Mouse (Mus musculus): ENCODE measurements around the gene Sfn. TPM values are rescaled to one million over a fixed set of nuclear protein-coding genes. Genes with fewer than 3 reads are reported as not detected.

Gene Sfn
- polyA plus RNA-seq, 1 experiment from 2014 or later, result 1.0 TPM

DNA sequence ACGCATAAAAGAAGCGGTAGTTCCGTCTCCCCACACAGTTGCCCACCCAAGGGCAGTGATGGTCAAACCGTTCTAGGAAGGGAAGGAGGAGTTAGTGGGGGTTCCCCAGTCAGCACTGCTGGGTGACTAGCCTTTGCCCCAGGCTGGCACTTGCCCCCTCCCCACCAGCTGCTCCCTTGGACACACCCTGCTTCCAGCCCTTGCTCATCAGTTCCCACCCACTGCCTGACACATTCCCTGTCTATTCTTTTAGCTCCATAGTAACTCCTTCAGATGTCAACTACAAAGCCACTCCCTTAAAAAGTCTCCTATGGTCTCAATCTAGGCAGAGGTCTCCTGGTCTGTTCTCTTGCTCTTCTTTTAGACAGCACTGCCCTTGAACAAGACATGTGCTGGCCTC lies 11.9 kb upstream of the Sfn start:
- H3K9me3 ChIP-seq (ENCODE audit: control insufficient read depth, low read length), result 0 out of 2 replicates have a peak, but pooled peaks cover 2% of the 10 kb centered on the region
- WGBS, result 93% methylated on average over 4 of the region's 4 CpGs
- no peak overlapping the region for H3K4me3 ChIP-seq (replicated peaks; ENCODE audit: low read length)
- H3K9ac ChIP-seq (replicated peaks; ENCODE audit: low read depth, low read length), result no peak overlapping the region
- no peak for ATAC-seq
- H3K36me3 ChIP-seq (ENCODE audit: control insufficient read depth, insufficient read depth), result peaks cover 10% of the 10 kb centered on the region
- no peaks in the 10 kb centered on the region for H3K4me1 ChIP-seq (replicated peaks; ENCODE audit: control insufficient read depth, insufficient read depth, low read length)
- H3K27me3 ChIP-seq (replicated peaks; ENCODE audit: control insufficient read depth, insufficient read depth, low read length), result no peaks in the 10 kb centered on the region
- H3K27ac ChIP-seq (ENCODE audit: low read length), result no peak overlapping the region
- H3K4me2 ChIP-seq (ENCODE audit: low read length), result no peak overlapping the region

DNA sequence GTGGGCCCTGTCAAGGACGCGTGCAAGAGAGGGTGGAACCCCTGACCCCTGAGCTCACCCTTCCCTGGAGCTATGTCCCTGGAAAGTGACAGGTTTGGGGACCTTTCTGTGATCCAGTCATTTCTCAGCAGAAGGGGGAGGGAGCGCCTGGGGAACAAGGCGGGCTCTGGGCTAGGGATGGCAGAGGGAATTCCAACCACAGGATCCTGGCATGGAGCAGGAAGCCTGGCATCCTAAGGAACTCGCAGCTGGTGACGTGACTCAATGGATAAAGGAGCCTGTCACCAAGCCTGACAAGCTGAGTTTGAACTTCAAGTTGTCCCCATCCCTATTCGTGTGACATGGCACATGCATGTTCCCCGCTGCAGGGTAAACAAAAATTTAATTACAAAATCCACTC lies 11.1 kb upstream of the Sfn start:
- Histone ChIP-seq H3K4me3 (replicated peaks; ENCODE audit: low read length) (no peak overlapping the region), H3K4me2 (ENCODE audit: low read length) (no peak overlapping the region), H3K4me1 (replicated peaks; ENCODE audit: control insufficient read depth, insufficient read depth, low read length) (no peaks in the 10 kb centered on the region), H3K27ac (ENCODE audit: low read length) (no peak overlapping the region), H3K36me3 (ENCODE audit: control insufficient read depth, insufficient read depth) (peaks cover 10% of the 10 kb centered on the region), H3K27me3 (replicated peaks; ENCODE audit: control insufficient read depth, insufficient read depth, low read length) (no peaks in the 10 kb centered on the region), H3K9me3 (ENCODE audit: control insufficient read depth, low read length) (0 out of 2 replicates have a peak, but pooled peaks cover 2% of the 10 kb centered on the region), H3K9ac (replicated peaks; ENCODE audit: low read depth, low read length) (no peak overlapping the region)
- no peak for ATAC-seq
- 89% methylated on average over 8 of the region's 8 CpGs for WGBS

DNA sequence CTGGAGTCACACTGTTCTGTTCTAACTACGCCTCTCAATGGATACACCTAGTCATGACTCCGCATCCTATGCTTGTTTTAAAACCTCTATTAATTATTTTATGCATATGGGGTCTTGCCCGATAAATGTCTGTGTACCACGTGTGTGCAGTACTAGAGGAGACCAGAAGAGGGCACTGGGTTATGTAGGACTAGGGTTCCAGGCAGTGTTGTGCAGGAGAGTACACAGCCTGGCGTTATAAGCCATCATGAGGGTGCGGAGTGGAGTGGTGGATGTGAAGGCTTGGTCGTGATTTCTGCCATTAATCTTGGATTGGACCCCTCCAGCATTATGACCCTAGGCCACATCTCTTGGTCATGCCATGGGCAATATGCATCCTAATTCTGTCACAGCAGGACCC lies 10.4 kb upstream of the Sfn start:
- Histone ChIP-seq H3K4me2 (ENCODE audit: low read length) (no peak overlapping the region), H3K27ac (ENCODE audit: low read length) (no peak overlapping the region), H3K4me1 (replicated peaks; ENCODE audit: control insufficient read depth, insufficient read depth, low read length) (no peaks in the 10 kb centered on the region), H3K9ac (replicated peaks; ENCODE audit: low read depth, low read length) (no peak overlapping the region), H3K36me3 (ENCODE audit: control insufficient read depth, insufficient read depth) (peaks cover 10% of the 10 kb centered on the region), H3K27me3 (replicated peaks; ENCODE audit: control insufficient read depth, insufficient read depth, low read length) (no peaks in the 10 kb centered on the region), H3K4me3 (replicated peaks; ENCODE audit: low read length) (no peak overlapping the region), H3K9me3 (ENCODE audit: control insufficient read depth, low read length) (0 out of 2 replicates have a peak, but pooled peaks cover 2% of the 10 kb centered on the region)
- 97% methylated on average over 7 of the region's 7 CpGs for WGBS
- ATAC-seq, result no peak

DNA sequence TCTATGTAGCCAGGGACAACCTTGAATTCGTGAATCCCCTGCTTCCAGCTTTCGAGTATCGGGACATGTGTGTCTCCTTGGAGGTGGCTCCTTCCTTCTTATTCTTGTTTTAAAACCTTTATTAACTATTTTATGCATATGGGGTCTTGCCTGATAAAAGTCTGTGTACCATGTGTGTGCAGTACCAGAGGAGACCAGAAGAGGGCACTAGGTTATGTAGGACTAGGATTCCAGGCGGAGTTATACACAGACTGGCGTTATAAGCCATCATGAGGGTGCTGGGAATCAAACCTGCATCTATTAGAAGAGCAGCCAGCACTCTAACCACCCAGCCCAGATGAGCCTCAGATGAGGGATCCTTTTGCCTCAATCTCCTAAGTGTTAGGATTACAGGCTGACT lies 9.8 kb upstream of the Sfn start:
- H3K4me2 ChIP-seq (ENCODE audit: low read length), result no peak overlapping the region
- H3K4me3 ChIP-seq (replicated peaks; ENCODE audit: low read length), result no peak overlapping the region
- ATAC-seq, result no peak
- H3K36me3 ChIP-seq (ENCODE audit: control insufficient read depth, insufficient read depth), result peaks cover 10% of the 10 kb centered on the region
- H3K27ac ChIP-seq (ENCODE audit: low read length), result no peak overlapping the region
- over 99% methylated on average over 5 of the region's 5 CpGs for WGBS
- 0 out of 2 replicates have a peak, but pooled peaks cover 2% of the 10 kb centered on the region for H3K9me3 ChIP-seq (ENCODE audit: control insufficient read depth, low read length)
- H3K4me1 ChIP-seq (replicated peaks; ENCODE audit: control insufficient read depth, insufficient read depth, low read length), result no peaks in the 10 kb centered on the region
- no peak overlapping the region for H3K9ac ChIP-seq (replicated peaks; ENCODE audit: low read depth, low read length)
- no peaks in the 10 kb centered on the region for H3K27me3 ChIP-seq (replicated peaks; ENCODE audit: control insufficient read depth, insufficient read depth, low read length)

DNA sequence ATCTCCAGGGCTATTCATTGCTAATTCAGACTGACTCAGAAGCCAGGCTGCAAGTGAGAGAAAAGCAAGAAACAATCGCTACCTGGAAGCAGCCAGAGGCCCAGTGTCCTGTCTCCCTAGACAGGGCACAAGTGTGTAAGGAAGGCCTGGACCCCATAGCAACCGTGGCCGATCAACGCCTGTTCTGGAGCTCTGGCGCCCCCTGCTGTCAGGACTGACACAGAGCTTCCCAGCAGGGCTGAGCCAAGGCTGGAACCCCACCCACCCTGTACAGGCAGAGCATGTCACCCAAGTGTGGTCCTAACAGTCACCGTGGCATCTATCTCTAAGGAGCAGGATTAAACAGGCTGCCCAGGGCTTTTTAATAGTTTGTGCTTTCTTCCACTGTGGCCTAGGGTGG lies 7.8 kb upstream of the Sfn start:
- Histone ChIP-seq H3K27ac (ENCODE audit: low read length) (no peak overlapping the region), H3K36me3 (ENCODE audit: control insufficient read depth, insufficient read depth) (peaks cover 10% of the 10 kb centered on the region), H3K27me3 (replicated peaks; ENCODE audit: control insufficient read depth, insufficient read depth, low read length) (no peaks in the 10 kb centered on the region), H3K9me3 (ENCODE audit: control insufficient read depth, low read length) (0 out of 2 replicates have a peak, but pooled peaks cover 2% of the 10 kb centered on the region), H3K4me2 (ENCODE audit: low read length) (no peak overlapping the region), H3K4me3 (replicated peaks; ENCODE audit: low read length) (no peak overlapping the region), H3K4me1 (replicated peaks; ENCODE audit: control insufficient read depth, insufficient read depth, low read length) (no peaks in the 10 kb centered on the region), H3K9ac (replicated peaks; ENCODE audit: low read depth, low read length) (no peak overlapping the region)
- peak; percentile 31; the same call in 1 of the 2 replicates for ATAC-seq
- 14% methylated on average over 6 of the region's 6 CpGs for WGBS

DNA sequence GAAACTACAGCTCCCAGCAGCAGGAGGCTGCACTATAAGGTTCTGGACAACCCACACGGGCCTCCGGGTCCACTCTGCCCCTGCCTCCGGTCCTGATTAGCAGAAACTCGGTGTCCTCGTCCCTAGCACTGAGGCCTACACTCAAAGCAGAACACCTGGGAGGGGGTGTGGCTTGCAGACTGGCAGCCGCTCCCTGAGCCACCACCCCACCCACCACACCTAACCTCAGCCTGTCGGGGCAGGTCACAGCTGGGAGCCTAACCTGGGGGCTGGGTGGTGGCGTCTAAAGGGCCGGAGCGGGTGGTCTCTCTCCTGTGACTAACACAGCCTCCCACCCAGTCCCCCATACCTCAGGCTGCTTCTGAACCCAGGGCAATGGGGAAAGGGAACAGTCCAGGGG lies 5.3 kb upstream of the Sfn start:
- Histone ChIP-seq H3K9me3 (ENCODE audit: control insufficient read depth, low read length) (0 out of 2 replicates have a peak, but pooled peaks cover 2% of the 10 kb centered on the region), H3K4me1 (replicated peaks; ENCODE audit: control insufficient read depth, insufficient read depth, low read length) (no peaks in the 10 kb centered on the region), H3K4me3 (replicated peaks; ENCODE audit: low read length) (no peak overlapping the region), H3K4me2 (ENCODE audit: low read length) (no peak overlapping the region), H3K27ac (ENCODE audit: low read length) (no peak overlapping the region), H3K27me3 (replicated peaks; ENCODE audit: control insufficient read depth, insufficient read depth, low read length) (peaks cover 3% of the 10 kb centered on the region), H3K9ac (replicated peaks; ENCODE audit: low read depth, low read length) (no peak overlapping the region), H3K36me3 (ENCODE audit: control insufficient read depth, insufficient read depth) (peaks cover 5% of the 10 kb centered on the region)
- 90% methylated on average over 10 of the region's 10 CpGs for WGBS
- no peak for ATAC-seq

DNA sequence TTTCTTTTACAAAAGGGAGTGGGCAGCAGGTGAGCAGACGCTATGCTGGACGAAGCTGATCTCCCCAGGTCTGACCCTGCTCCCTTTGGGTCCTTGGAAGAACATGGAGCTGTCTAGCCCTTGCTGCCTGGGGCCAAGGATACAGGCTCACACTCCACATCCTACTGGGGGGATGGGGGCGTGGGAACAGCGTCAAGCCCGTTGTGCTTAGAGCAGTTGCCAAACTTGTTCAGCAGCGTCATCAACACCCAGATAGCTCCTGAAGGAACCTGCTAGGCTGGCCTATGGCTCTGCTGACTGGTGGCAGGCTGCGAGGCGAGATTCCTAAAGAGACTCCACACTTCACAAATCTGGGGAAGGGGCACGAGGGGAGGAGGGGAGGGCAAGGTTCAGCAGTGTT lies 3.4 kb upstream of the Sfn start:
- H3K4me2 ChIP-seq (ENCODE audit: low read length), result no peak overlapping the region
- H3K9ac ChIP-seq (replicated peaks; ENCODE audit: low read depth, low read length), result no peak overlapping the region
- H3K4me3 ChIP-seq (replicated peaks; ENCODE audit: low read length), result no peak overlapping the region
- 56% methylated on average over 9 of the region's 9 CpGs for WGBS
- H3K9me3 ChIP-seq (ENCODE audit: control insufficient read depth, low read length), result no peaks in the 10 kb centered on the region
- ATAC-seq, result no peak
- H3K4me1 ChIP-seq (replicated peaks; ENCODE audit: control insufficient read depth, insufficient read depth, low read length), result no peaks in the 10 kb centered on the region
- H3K27me3 ChIP-seq (replicated peaks; ENCODE audit: control insufficient read depth, insufficient read depth, low read length), result peaks cover 14% of the 10 kb centered on the region
- no peaks in the 10 kb centered on the region for H3K36me3 ChIP-seq (ENCODE audit: control insufficient read depth, insufficient read depth)
- H3K27ac ChIP-seq (ENCODE audit: low read length), result no peak overlapping the region

DNA sequence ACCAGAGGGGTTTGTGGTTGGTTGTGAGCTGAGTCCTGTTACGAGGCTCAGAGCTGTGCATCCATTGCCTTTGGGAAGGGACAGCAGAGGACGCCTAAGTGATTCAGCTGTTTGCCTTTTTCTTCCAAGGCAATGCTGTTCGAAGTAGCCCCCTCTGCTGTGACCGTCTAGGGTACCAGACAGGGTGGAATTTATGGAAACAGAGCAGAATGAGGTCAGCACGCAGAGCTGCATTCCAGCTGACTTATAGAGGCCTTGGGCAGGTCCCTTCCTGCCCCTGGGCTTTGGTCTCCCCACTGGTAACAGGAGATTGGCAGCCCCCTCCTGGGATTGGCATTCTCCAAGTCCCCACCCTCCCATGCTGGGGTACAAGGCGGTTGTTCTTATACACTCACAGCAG lies 2.9 kb upstream of the Sfn start:
- Histone ChIP-seq H3K9me3 (ENCODE audit: control insufficient read depth, low read length) (no peaks in the 10 kb centered on the region), H3K27ac (ENCODE audit: low read length) (no peak overlapping the region), H3K4me1 (replicated peaks; ENCODE audit: control insufficient read depth, insufficient read depth, low read length) (peaks cover 2% of the 10 kb centered on the region; the same call in 1 of the 2 replicates), H3K36me3 (ENCODE audit: control insufficient read depth, insufficient read depth) (no peaks in the 10 kb centered on the region), H3K9ac (replicated peaks; ENCODE audit: low read depth, low read length) (no peak overlapping the region), H3K27me3 (replicated peaks; ENCODE audit: control insufficient read depth, insufficient read depth, low read length) (peaks cover 19% of the 10 kb centered on the region), H3K4me3 (replicated peaks; ENCODE audit: low read length) (no peak overlapping the region), H3K4me2 (ENCODE audit: low read length) (no peak overlapping the region)
- 65% methylated on average over 6 of the region's 6 CpGs for WGBS
- ATAC-seq, result no peak

DNA sequence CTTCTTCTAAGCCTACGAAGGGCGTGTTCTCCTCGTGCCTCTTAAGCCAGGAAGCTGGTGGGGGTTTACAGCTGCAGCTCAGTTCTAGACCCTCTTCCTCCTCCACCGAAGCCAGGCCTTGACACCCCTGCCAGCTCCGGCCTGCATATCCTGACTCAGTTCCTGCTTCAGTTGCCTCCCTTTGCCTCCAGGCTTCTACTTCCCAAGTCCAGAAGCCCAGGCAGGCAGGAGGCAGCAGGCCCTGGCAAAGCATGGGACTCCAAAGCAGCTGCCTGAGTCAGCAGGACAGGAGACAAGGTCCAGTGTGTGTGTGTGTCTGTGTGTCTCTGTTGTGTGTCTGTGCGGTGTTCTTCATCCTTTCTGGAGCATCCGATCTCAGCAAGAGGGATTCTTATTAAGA lies 2.2 kb upstream of the Sfn start:
- H3K27me3 ChIP-seq (replicated peaks; ENCODE audit: control insufficient read depth, insufficient read depth, low read length), result peaks cover 26% of the 10 kb centered on the region
- no peaks in the 10 kb centered on the region for H3K36me3 ChIP-seq (ENCODE audit: control insufficient read depth, insufficient read depth)
- 94% methylated on average over 7 of the region's 7 CpGs for WGBS

DNA sequence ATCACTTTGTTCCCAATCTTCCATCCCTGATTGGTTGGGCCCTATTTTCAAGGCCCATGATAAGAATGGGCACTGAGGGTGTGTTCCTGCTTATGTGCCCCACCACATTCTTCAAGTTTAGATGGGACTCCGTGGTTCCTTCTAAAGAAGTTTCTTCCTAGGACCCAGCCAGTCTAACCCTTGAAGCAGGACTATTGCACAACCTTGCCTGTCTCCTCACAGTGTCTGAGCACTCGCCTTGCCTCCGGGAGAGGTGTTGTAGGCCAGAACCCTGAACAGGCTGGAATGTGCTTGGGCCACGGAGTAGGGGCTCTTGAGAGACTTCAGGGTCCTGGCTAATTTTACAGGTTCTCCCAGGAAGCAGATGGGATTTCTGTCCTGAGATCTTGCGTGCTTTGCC lies 1.1 kb upstream of the Sfn start:
- no peaks in the 10 kb centered on the region for H3K36me3 ChIP-seq (ENCODE audit: control insufficient read depth, insufficient read depth)

More for the DNA sequence above, 2.2 kb upstream of the Sfn start:
- peaks cover 9% of the 10 kb centered on the region for H3K4me1 ChIP-seq (replicated peaks; ENCODE audit: control insufficient read depth, insufficient read depth, low read length)
- H3K9ac ChIP-seq (replicated peaks; ENCODE audit: low read depth, low read length), result no peak overlapping the region
- no peak overlapping the region for H3K4me3 ChIP-seq (replicated peaks; ENCODE audit: low read length)
- H3K4me2 ChIP-seq (ENCODE audit: low read length), result no peak overlapping the region
- no peak for ATAC-seq
- no peak overlapping the region for H3K27ac ChIP-seq (ENCODE audit: low read length)
- no peaks in the 10 kb centered on the region for H3K9me3 ChIP-seq (ENCODE audit: control insufficient read depth, low read length)

More for the DNA sequence above, 1.1 kb upstream of the Sfn start:
- H3K27ac ChIP-seq (ENCODE audit: low read length), result no peak overlapping the region
- no peaks in the 10 kb centered on the region for H3K9me3 ChIP-seq (ENCODE audit: control insufficient read depth, low read length)
- H3K27me3 ChIP-seq (replicated peaks; ENCODE audit: control insufficient read depth, insufficient read depth, low read length), result peaks cover 37% of the 10 kb centered on the region
- 92% methylated on average over 5 of the region's 5 CpGs for WGBS
- no peak overlapping the region for H3K9ac ChIP-seq (replicated peaks; ENCODE audit: low read depth, low read length)
- no peak overlapping the region for H3K4me3 ChIP-seq (replicated peaks; ENCODE audit: low read length)
- H3K4me2 ChIP-seq (ENCODE audit: low read length), result no peak overlapping the region
- no peak for ATAC-seq
- peaks cover 10% of the 10 kb centered on the region for H3K4me1 ChIP-seq (replicated peaks; ENCODE audit: control insufficient read depth, insufficient read depth, low read length)
